Mouse (Mus musculus): ENCODE measurements around the gene Foxe1. TPM values are rescaled to one million over a fixed set of nuclear protein-coding genes. Genes with fewer than 3 reads are reported as not detected.

The Foxe1 gene
- total and polyA plus RNA-seq, 2 experiments from 2014 or later, result 0.05 TPM; not detected in 1

DNA sequence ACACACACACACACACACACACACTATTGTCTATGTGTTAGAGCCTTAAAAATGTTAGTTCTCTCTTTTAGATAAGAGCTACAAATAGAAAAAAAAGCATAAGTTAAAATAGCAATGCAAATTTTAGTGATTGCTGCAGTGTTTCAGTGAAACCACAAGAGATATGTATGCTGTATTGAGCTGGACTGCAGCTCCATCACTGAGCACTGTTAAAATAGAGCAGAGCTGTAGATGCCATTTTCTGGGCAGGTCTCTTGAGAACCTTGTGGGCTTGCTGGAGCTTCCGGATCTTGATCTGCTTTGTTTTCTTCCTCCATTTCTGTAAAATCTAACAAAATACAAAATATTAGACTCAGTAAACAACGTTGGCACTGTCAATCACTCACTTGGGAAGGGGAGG, 51.0 kb downstream of the Foxe1 start:
- ATAC-seq (no peak), DNase-seq (no peak)
- H3K27me3 ChIP-seq (ENCODE audit: insufficient read depth, low read length), result no peaks in the 10 kb centered on the region
- no peaks in the 10 kb centered on the region for H3K36me3 ChIP-seq (ENCODE audit: insufficient read depth)
- no peaks in the 10 kb centered on the region for H3K4me1 ChIP-seq (ENCODE audit: insufficient read depth)
- H3K9ac ChIP-seq, result no peak overlapping the region
- no peak for TF ChIP-seq CTCF (IDR thresholded peaks at IDR 0.05; ENCODE audit: low read depth)
- H3K9me3 ChIP-seq (ENCODE audit: low read length), result no peaks in the 10 kb centered on the region
- 74% methylated on average over 2 of the region's 2 CpGs for WGBS
- no peak overlapping the region for H3K4me3 ChIP-seq (ENCODE audit: low read depth, low read length)
- no peak overlapping the region for H3K27ac ChIP-seq (ENCODE audit: low read depth, low read length)
- no peak overlapping the region for H3K4me2 ChIP-seq (ENCODE audit: low read depth)

DNA sequence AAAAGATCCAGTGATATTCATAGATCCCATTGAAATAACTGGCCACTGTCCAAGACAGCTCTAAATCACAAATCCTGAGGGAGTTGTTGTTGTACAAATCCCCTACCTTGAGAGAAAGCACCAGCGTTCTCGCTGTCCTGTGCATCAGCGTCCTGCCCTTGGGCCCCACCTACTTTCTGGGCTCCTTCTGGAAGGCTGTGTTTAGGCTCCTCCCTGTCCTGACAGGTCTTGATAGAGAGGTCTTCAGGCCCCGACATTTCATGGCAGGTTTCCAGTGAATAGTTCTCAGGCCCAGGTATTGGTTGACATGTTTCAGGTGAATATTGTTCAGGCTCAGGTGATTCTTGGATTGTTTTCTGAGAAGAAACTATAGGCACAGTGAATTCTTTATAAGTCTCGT, 52.3 kb downstream of the Foxe1 start:
- H3K4me2 ChIP-seq (ENCODE audit: low read depth), result no peak overlapping the region
- no peak overlapping the region for H3K9ac ChIP-seq
- 30% methylated on average over 5 of the region's 5 CpGs for WGBS
- H3K27ac ChIP-seq (ENCODE audit: low read depth, low read length), result no peak overlapping the region
- H3K4me1 ChIP-seq (ENCODE audit: insufficient read depth), result no peaks in the 10 kb centered on the region
- no peaks in the 10 kb centered on the region for H3K36me3 ChIP-seq (ENCODE audit: insufficient read depth)
- DNase-seq (no peak), ATAC-seq (no peak)
- H3K27me3 ChIP-seq (ENCODE audit: insufficient read depth, low read length), result no peaks in the 10 kb centered on the region
- H3K4me3 ChIP-seq (ENCODE audit: low read depth, low read length), result no peak overlapping the region
- TF ChIP-seq CTCF (IDR thresholded peaks at IDR 0.05; ENCODE audit: low read depth), result no peak
- no peaks in the 10 kb centered on the region for H3K9me3 ChIP-seq (ENCODE audit: low read length)

Other genes starting within 250 kb of the Foxe1 start
- 48.9 and 56.1 TPM in 2 replicates for gene Ncbp1, start 205.0 kb upstream of the Foxe1 start, total RNA-seq (2014; rRNA removed)
- 58.7 and 58.9 TPM in 2 replicates for gene Ncbp1, start 205.0 kb upstream of the Foxe1 start, polyA plus RNA-seq (2015; fragmentation: Nextera tagmentation; extraction: Ambion mirVana)
- gene Tstd2, start 204.9 kb upstream of the Foxe1 start, total RNA-seq (2014; rRNA removed), result 27.4 and 31.4 TPM in 2 replicates
- gene Tstd2, start 204.9 kb upstream of the Foxe1 start, polyA plus RNA-seq (2015; fragmentation: Nextera tagmentation; extraction: Ambion mirVana), result 12.3 and 19.3 TPM in 2 replicates
- gene Xpa, start 147.3 kb upstream of the Foxe1 start, total RNA-seq (2014; rRNA removed), result 33.8 and 34.0 TPM in 2 replicates
- 44.5 and 45.8 TPM in 2 replicates for gene Xpa, start 147.3 kb upstream of the Foxe1 start, polyA plus RNA-seq (2015; fragmentation: Nextera tagmentation; extraction: Ambion mirVana)
- 9.0 and 10.4 TPM in 2 replicates for gene Trmo, start 45.8 kb downstream of the Foxe1 start, total RNA-seq (2014; rRNA removed)
- 6.5 and 6.7 TPM in 2 replicates for gene Trmo, start 45.8 kb downstream of the Foxe1 start, polyA plus RNA-seq (2015; fragmentation: Nextera tagmentation; extraction: Ambion mirVana)
- gene Hemgn, start 69.9 kb downstream of the Foxe1 start, total RNA-seq (2014; rRNA removed), result not detected in 2 replicates
- gene Hemgn, start 69.9 kb downstream of the Foxe1 start, polyA plus RNA-seq (2015; fragmentation: Nextera tagmentation; extraction: Ambion mirVana), result not detected in 2 replicates
- gene Anp32b, start 107.3 kb downstream of the Foxe1 start, total RNA-seq (2014; rRNA removed), result 3.4 and 4.7 TPM in 2 replicates
- gene Anp32b, start 107.3 kb downstream of the Foxe1 start, polyA plus RNA-seq (2015; fragmentation: Nextera tagmentation; extraction: Ambion mirVana), result 60.2 and 65.9 TPM in 2 replicates
- 87.1 and 89.3 TPM in 2 replicates for gene Nans, start 145.6 kb downstream of the Foxe1 start, total RNA-seq (2014; rRNA removed)
- 69.8 and 70.2 TPM in 2 replicates for gene Nans, start 145.6 kb downstream of the Foxe1 start, polyA plus RNA-seq (2015; fragmentation: Nextera tagmentation; extraction: Ambion mirVana)
- gene Trim14, start 192.5 kb downstream of the Foxe1 start, total RNA-seq (2014; rRNA removed), result 1.4 and 1.8 TPM in 2 replicates
- gene Trim14, start 192.5 kb downstream of the Foxe1 start, polyA plus RNA-seq (2015; fragmentation: Nextera tagmentation; extraction: Ambion mirVana), result 0.73 and 0.82 TPM in 2 replicates

Data from forebrain, postnatal 0 days (tissue).